Mouse (Mus musculus) heart, adult 18-20 months (tissue): ENCODE data around the gene Nhlh1. TPM values are rescaled to one million over a fixed set of nuclear protein-coding genes. Genes with fewer than 3 reads are reported as not detected.

Source experiments
- DNase-seq, 2 experiments: peaks; one replicate each; pipeline ENCODE4 v3.0.0; 2021 to 2022; ENCODE audit warnings: mixed read lengths in 1 of 2
- total RNA-seq, 2 experiments: library from RNA; stranded (reverse); gene quantifications; 2 replicates each; pipeline ENCODE4 v1.2.3; 2021

The Nhlh1 gene
- total RNA-seq, 2 experiments from 2014 or later, result not detected

- no peak for DNase-seq
These were observed 3.6 kb downstream of the Nhlh1 start for GRCm38 (mm10) chr1:172053541-172054440.

- DNase-seq, result no peak
These were observed 4.5 kb downstream of the Nhlh1 start for GRCm38 (mm10) chr1:172052766-172053279.

GRCm38 (mm10) chr1:172049131-172049782, 8.1 kb downstream of the Nhlh1 start:
- DNase-seq, result peak in 1 of 2 experiments; percentile 27

- no peak for DNase-seq
These were observed 9.1 kb downstream of the Nhlh1 start for GRCm38 (mm10) chr1:172048241-172048734.

- peak; percentile 51 to 80 for DNase-seq
These were observed 10.4 kb downstream of the Nhlh1 start for GRCm38 (mm10) chr1:172046938-172047337.

GRCm38 (mm10) chr1:172046410-172046809, 11.0 kb downstream of the Nhlh1 start:
- DNase-seq, result no peak

GRCm38 (mm10) chr1:172029914-172030313, 27.5 kb downstream of the Nhlh1 start:
- DNase-seq, result peak in 1 of 2 experiments; percentile 32

- no peak for DNase-seq
These were observed 28.7 kb downstream of the Nhlh1 start, which contains the start of gene Vangl2 for GRCm38 (mm10) chr1:172028394-172029275. TSS of gene Vangl2 (minus strand) at chr1:172028444.

- DNase-seq, result no peak
These were observed 29.6 kb downstream of the Nhlh1 start for GRCm38 (mm10) chr1:172027809-172028102.

- peak; percentile 80 to 87 for DNase-seq
These were observed 30.2 kb downstream of the Nhlh1 start for GRCm38 (mm10) chr1:172027010-172027808.

- peak in 1 of 2 experiments; percentile 27 for DNase-seq
These were observed 31.0 kb downstream of the Nhlh1 start for GRCm38 (mm10) chr1:172026201-172026901.

GRCm38 (mm10) chr1:172025201-172025904, 32.0 kb downstream of the Nhlh1 start:
- DNase-seq, result no peak

GRCm38 (mm10) chr1:172024140-172024895, 33.1 kb downstream of the Nhlh1 start:
- DNase-seq, result no peak

- DNase-seq, result no peak
These were observed 37.4 kb downstream of the Nhlh1 start for GRCm38 (mm10) chr1:172019863-172020521.

GRCm38 (mm10) chr1:172019339-172019738, 38.0 kb downstream of the Nhlh1 start:
- DNase-seq, result no peak

GRCm38 (mm10) chr1:172018336-172019311, 38.7 kb downstream of the Nhlh1 start:
- no peak for DNase-seq

- DNase-seq, result no peak
These were observed 39.8 kb downstream of the Nhlh1 start for GRCm38 (mm10) chr1:172017517-172018070.
